Mouse (Mus musculus): ENCODE data around the gene 4930568D16Rik. TPM values are rescaled to one million over a fixed set of nuclear protein-coding genes. Genes with fewer than 3 reads are reported as not detected.

The 4930568D16Rik gene
- polyA plus RNA-seq, 1 experiment from 2014 or later = not detected

DNA sequence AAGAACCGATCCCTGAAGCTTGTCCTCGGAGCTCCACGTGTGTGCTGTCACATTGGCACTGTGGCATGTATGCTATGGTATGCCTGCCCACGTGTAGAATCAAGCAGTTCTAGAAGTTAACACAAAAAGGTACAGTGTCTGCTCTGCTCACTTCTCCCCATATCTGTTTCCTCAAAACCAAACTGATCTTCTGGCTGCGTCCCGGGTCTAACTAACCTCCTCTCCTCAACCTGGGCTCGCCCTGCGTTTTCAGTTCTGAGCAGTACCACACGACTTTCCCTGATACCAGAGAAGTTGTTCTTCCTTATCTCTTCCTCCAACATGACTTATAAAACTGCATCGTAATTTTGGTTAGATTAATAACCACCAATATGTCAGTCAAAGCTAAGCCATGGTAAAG, 39.9 kb downstream of the 4930568D16Rik start:
- 57% methylated on average over 10 of the region's 10 CpGs for WGBS

GRCm38 (mm10) chr2:35326931-35327330, 40.6 kb downstream of the 4930568D16Rik start:
- Histone ChIP-seq H3K4me2 (replicated peaks; ENCODE audit: low read depth, low read length) (no peak overlapping the region), H3K4me3 (ENCODE audit: low read depth, low read length) (no peak overlapping the region), H3K9me3 (ENCODE audit: control insufficient read depth, low read depth, low read length) (no peaks in the 10 kb centered on the region), H3K4me1 (ENCODE audit: control insufficient read depth, insufficient read depth, low read length) (peaks cover 7% of the 10 kb centered on the region; the same call in 1 of the 2 replicates), H3K27me3 (ENCODE audit: control insufficient read depth, insufficient read depth, low read length) (no peaks in the 10 kb centered on the region), H3K27ac (ENCODE audit: low read length) (no peak overlapping the region), H3K9ac (replicated peaks; ENCODE audit: low read depth, low read length) (no peak overlapping the region), H3K36me3 (ENCODE audit: control insufficient read depth, insufficient read depth, low read length) (peaks cover 5% of the 10 kb centered on the region; the same call in 1 of the 2 replicates)
- no peak for ATAC-seq (ENCODE audit: insufficient number of reproducible peaks, insufficient read depth, low FRiP score, low read depth)
- WGBS = 27% methylated on average over 1 of the region's 1 CpGs

More for the DNA sequence above, 39.9 kb downstream of the 4930568D16Rik start:
- H3K9me3 ChIP-seq (ENCODE audit: control insufficient read depth, low read depth, low read length) = no peaks in the 10 kb centered on the region
- no peak overlapping the region for H3K9ac ChIP-seq (replicated peaks; ENCODE audit: low read depth, low read length)
- H3K4me3 ChIP-seq (ENCODE audit: low read depth, low read length) = no peak overlapping the region
- H3K4me1 ChIP-seq (ENCODE audit: control insufficient read depth, insufficient read depth, low read length) = peaks cover 7% of the 10 kb centered on the region; the same call in 1 of the 2 replicates
- H3K36me3 ChIP-seq (ENCODE audit: control insufficient read depth, insufficient read depth, low read length) = peaks cover 5% of the 10 kb centered on the region; the same call in 1 of the 2 replicates
- ATAC-seq (ENCODE audit: insufficient number of reproducible peaks, insufficient read depth, low FRiP score, low read depth) = no peak
- no peak overlapping the region for H3K4me2 ChIP-seq (replicated peaks; ENCODE audit: low read depth, low read length)
- no peaks in the 10 kb centered on the region for H3K27me3 ChIP-seq (ENCODE audit: control insufficient read depth, insufficient read depth, low read length)
- H3K27ac ChIP-seq (ENCODE audit: low read length) = no peak overlapping the region

- H3K27ac ChIP-seq (ENCODE audit: low read length) = no peak overlapping the region
- H3K4me3 ChIP-seq (ENCODE audit: low read depth, low read length) = no peak overlapping the region
- ATAC-seq (ENCODE audit: insufficient number of reproducible peaks, insufficient read depth, low FRiP score, low read depth) = no peak; the same call in 1 of the 2 replicates
- no peaks in the 10 kb centered on the region for H3K9me3 ChIP-seq (ENCODE audit: control insufficient read depth, low read depth, low read length)
- H3K9ac ChIP-seq (replicated peaks; ENCODE audit: low read depth, low read length) = no peak overlapping the region
- H3K36me3 ChIP-seq (ENCODE audit: control insufficient read depth, insufficient read depth, low read length) = peaks cover 13% of the 10 kb centered on the region; the same call in 1 of the 2 replicates
- no peaks in the 10 kb centered on the region for H3K27me3 ChIP-seq (ENCODE audit: control insufficient read depth, insufficient read depth, low read length)
- peaks cover 7% of the 10 kb centered on the region; the same call in 1 of the 2 replicates for H3K4me1 ChIP-seq (ENCODE audit: control insufficient read depth, insufficient read depth, low read length)
- WGBS = 60% methylated on average over 10 of the region's 10 CpGs
- H3K4me2 ChIP-seq (replicated peaks; ENCODE audit: low read depth, low read length) = no peak overlapping the region
Observed at GRCm38 (mm10) chr2:35325930-35326329, 41.6 kb downstream of the 4930568D16Rik start.

DNA sequence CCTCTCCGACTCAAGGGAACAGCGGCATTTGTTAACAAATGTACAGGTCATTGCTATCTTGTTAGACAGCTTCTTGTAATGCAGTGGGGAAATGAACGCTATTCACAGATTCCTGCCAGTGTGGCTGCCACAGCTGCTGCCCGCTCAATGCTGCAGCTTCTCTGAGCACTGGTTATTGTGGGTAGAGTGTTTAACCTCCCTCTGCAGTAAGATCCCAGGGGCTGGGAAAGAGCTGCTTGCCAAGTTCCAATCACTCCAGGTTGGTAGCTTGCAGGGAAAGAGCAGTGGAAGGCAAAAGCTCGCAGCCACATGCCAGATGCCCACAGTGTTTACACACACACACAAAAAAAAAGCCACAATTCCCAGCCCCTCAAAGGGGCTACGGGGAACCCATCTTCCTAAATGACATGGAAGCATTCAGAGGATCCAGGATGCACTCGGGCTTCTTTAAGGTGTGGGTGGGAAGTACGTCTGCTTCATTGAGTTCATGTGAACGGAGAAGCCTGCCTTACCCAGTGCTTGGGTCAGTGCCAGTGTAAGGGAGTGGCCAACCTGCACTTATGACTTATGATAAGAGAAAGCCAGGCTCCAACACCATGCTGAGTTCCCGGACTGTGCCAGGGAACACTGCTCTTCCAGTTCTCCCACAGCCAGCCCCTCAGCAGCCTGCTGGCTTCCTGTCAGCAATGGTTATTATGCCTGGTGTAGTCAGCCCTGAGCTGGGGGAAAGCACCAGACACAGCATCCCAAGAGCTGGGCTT, 44.9 kb downstream of the 4930568D16Rik start:
- Histone ChIP-seq H3K36me3 (ENCODE audit: control insufficient read depth, insufficient read depth, low read length) (peaks cover 17% of the 10 kb centered on the region; the same call in 1 of the 2 replicates), H3K4me1 (ENCODE audit: control insufficient read depth, insufficient read depth, low read length) (0 out of 2 replicates have a peak, but pooled peaks cover 2% of the 10 kb centered on the region), H3K4me2 (replicated peaks; ENCODE audit: low read depth, low read length) (no peak overlapping the region), H3K4me3 (ENCODE audit: low read depth, low read length) (no peak overlapping the region), H3K27ac (ENCODE audit: low read length) (no peak overlapping the region), H3K27me3 (ENCODE audit: control insufficient read depth, insufficient read depth, low read length) (no peaks in the 10 kb centered on the region), H3K9ac (replicated peaks; ENCODE audit: low read depth, low read length) (no peak overlapping the region), H3K9me3 (ENCODE audit: control insufficient read depth, low read depth, low read length) (no peaks in the 10 kb centered on the region)
- WGBS = 69% methylated on average over 10 of the region's 10 CpGs
- peak; percentile 50; the same call in 1 of the 2 replicates for ATAC-seq (ENCODE audit: insufficient number of reproducible peaks, insufficient read depth, low FRiP score, low read depth)

DNA sequence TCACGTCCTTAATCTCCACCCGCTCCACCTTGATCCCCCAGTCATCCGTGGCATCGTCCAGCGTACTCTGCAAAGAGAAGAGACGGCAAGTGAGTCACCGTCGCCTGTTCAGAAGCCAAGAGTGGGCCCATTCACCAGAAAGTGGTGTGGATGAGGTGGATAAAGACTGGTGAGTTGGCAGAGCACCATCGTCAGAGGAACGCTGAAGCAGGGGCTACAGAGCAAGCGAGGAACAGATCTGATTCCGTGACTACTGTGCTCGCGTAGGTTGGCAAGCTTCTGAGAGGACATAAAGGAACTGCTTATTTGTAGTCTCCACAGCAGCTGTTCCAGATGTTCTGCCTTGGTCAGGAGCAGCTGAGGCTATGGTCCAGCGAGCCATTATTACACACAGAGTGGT, 47.1 kb downstream of the 4930568D16Rik start:
- Histone ChIP-seq H3K27me3 (ENCODE audit: control insufficient read depth, insufficient read depth, low read length) (no peaks in the 10 kb centered on the region), H3K4me3 (ENCODE audit: low read depth, low read length) (no peak overlapping the region)
- 92% methylated on average over 15 of the region's 15 CpGs for WGBS

DNA sequence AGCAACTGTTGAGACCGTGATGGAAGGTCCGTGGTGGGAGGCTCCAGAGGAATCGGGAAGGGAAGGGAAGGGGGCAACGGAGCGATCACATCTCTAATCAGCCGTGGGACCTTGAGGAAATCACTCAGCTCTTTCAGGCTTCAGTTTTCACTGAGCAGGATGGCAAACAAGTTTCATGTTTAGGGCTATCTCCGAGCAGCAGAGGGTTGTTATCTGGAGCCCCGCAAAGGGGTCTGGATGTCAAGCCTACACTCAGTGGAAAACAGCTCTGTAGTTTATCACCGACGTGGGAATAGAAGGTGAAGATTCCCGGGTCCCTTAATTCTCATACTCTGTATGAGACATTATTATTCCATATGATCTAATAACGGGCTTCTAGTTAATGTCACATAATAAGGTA, 49.1 kb downstream of the 4930568D16Rik start:
- no peak overlapping the region for H3K4me2 ChIP-seq (replicated peaks; ENCODE audit: low read depth, low read length)
- peaks cover 26% of the 10 kb centered on the region; the same call in 1 of the 2 replicates for H3K36me3 ChIP-seq (ENCODE audit: control insufficient read depth, insufficient read depth, low read length)
- no peak for ATAC-seq (ENCODE audit: insufficient number of reproducible peaks, insufficient read depth, low FRiP score, low read depth)
- no peaks in the 10 kb centered on the region for H3K27me3 ChIP-seq (ENCODE audit: control insufficient read depth, insufficient read depth, low read length)
- H3K4me3 ChIP-seq (ENCODE audit: low read depth, low read length) = no peak overlapping the region
- 86% methylated on average over 12 of the region's 12 CpGs for WGBS
- H3K9ac ChIP-seq (replicated peaks; ENCODE audit: low read depth, low read length) = no peak overlapping the region
- H3K9me3 ChIP-seq (ENCODE audit: control insufficient read depth, low read depth, low read length) = no peaks in the 10 kb centered on the region
- 0 out of 2 replicates have a peak, but pooled peaks cover 3% of the 10 kb centered on the region for H3K4me1 ChIP-seq (ENCODE audit: control insufficient read depth, insufficient read depth, low read length)
- H3K27ac ChIP-seq (ENCODE audit: low read length) = no peak overlapping the region

More for the DNA sequence above, 47.1 kb downstream of the 4930568D16Rik start:
- H3K36me3 ChIP-seq (ENCODE audit: control insufficient read depth, insufficient read depth, low read length) = peaks cover 28% of the 10 kb centered on the region; the same call in 1 of the 2 replicates
- no peak overlapping the region for H3K9ac ChIP-seq (replicated peaks; ENCODE audit: low read depth, low read length)
- H3K9me3 ChIP-seq (ENCODE audit: control insufficient read depth, low read depth, low read length) = no peaks in the 10 kb centered on the region
- H3K4me2 ChIP-seq (replicated peaks; ENCODE audit: low read depth, low read length) = no peak overlapping the region
- H3K4me1 ChIP-seq (ENCODE audit: control insufficient read depth, insufficient read depth, low read length) = no peaks in the 10 kb centered on the region
- no peak for ATAC-seq (ENCODE audit: insufficient number of reproducible peaks, insufficient read depth, low FRiP score, low read depth)
- no peak overlapping the region for H3K27ac ChIP-seq (ENCODE audit: low read length)

GRCm38 (mm10) chr2:35317604-35318003, 49.9 kb downstream of the 4930568D16Rik start:
- no peaks in the 10 kb centered on the region for H3K27me3 ChIP-seq (ENCODE audit: control insufficient read depth, insufficient read depth, low read length)
- no peak overlapping the region for H3K4me3 ChIP-seq (ENCODE audit: low read depth, low read length)
- H3K9me3 ChIP-seq (ENCODE audit: control insufficient read depth, low read depth, low read length) = no peaks in the 10 kb centered on the region
- no peak overlapping the region for H3K27ac ChIP-seq (ENCODE audit: low read length)
- no peak overlapping the region for H3K4me2 ChIP-seq (replicated peaks; ENCODE audit: low read depth, low read length)
- 83% methylated on average over 4 of the region's 4 CpGs for WGBS
- ATAC-seq (ENCODE audit: insufficient number of reproducible peaks, insufficient read depth, low FRiP score, low read depth) = no peak
- no peak overlapping the region for H3K9ac ChIP-seq (replicated peaks; ENCODE audit: low read depth, low read length)
- peaks cover 22% of the 10 kb centered on the region; the same call in 1 of the 2 replicates for H3K36me3 ChIP-seq (ENCODE audit: control insufficient read depth, insufficient read depth, low read length)
- 0 out of 2 replicates have a peak, but pooled peaks cover 3% of the 10 kb centered on the region for H3K4me1 ChIP-seq (ENCODE audit: control insufficient read depth, insufficient read depth, low read length)

DNA sequence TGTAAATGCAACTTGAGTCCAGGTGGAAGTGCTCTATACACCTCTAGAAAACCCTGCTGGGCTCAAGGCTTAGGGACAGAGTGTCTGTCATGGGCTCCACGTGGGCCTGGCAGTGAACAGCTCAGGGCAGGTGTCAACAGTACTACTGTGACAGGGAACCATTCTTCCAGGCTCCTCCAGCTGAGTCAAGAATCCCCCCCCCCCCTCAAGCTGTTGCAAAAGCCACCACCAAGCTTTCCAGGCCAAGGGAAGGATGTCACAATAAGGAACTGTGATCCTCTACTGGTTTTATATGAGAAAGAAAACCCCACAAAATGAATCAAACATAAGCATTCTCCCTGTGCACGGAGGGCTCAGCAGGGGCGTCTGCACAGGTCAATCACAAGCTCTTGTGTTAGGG, 53.2 kb downstream of the 4930568D16Rik start:
- H3K27me3 ChIP-seq (ENCODE audit: control insufficient read depth, insufficient read depth, low read length) = no peaks in the 10 kb centered on the region
- no peak for ATAC-seq (ENCODE audit: insufficient number of reproducible peaks, insufficient read depth, low FRiP score, low read depth)
- H3K4me1 ChIP-seq (ENCODE audit: control insufficient read depth, insufficient read depth, low read length) = 0 out of 2 replicates have a peak, but pooled peaks cover 3% of the 10 kb centered on the region
- H3K4me3 ChIP-seq (ENCODE audit: low read depth, low read length) = no peak overlapping the region
- H3K27ac ChIP-seq (ENCODE audit: low read length) = no peak overlapping the region
- H3K4me2 ChIP-seq (replicated peaks; ENCODE audit: low read depth, low read length) = no peak overlapping the region
- no peak overlapping the region for H3K9ac ChIP-seq (replicated peaks; ENCODE audit: low read depth, low read length)
- H3K36me3 ChIP-seq (ENCODE audit: control insufficient read depth, insufficient read depth, low read length) = peaks cover 11% of the 10 kb centered on the region; the same call in 1 of the 2 replicates
- H3K9me3 ChIP-seq (ENCODE audit: control insufficient read depth, low read depth, low read length) = no peaks in the 10 kb centered on the region
- 55% methylated on average over 3 of the region's 3 CpGs for WGBS
